Mouse (Mus musculus) bone marrow, adult 2 months (tissue): ENCODE measurements around the gene Gtpbp6. TPM values are rescaled to one million over a fixed set of nuclear protein-coding genes. Genes with fewer than 3 reads are reported as not detected.
A peak's percentile ranks its signal among the peaks of the same experiment; 100 is the strongest.
"Not testable (repeated sequence)": the region's sequence is repeated elsewhere in the genome, so short reads cannot be mapped to it uniquely, and the experiment has no call there.

Source experiments
- H3K27ac ChIP-seq: fragments of 200-500 bp; 2 replicates; pipeline ENCODE4 v1.5.1; 2012; ENCODE audit warnings: low read depth, mild to moderate bottlenecking, control low read depth, inconsistent platforms, low read length; ENCODE audit not compliant: control insufficient read depth, poor library complexity, insufficient read depth
- H3K4me1 ChIP-seq: fragments of 200-500 bp; 2 replicates; pipeline ENCODE4 v1.6.1; 2011; ENCODE audit warnings: low read length; ENCODE audit not compliant: control insufficient read depth, insufficient read depth
- H3K4me3 ChIP-seq: fragments of 200-500 bp; replicated peaks from 2 replicates; pipeline ENCODE3; 2011; ENCODE audit warnings: mild to moderate bottlenecking, low read depth, low read length, control low read depth; ENCODE audit not compliant: control insufficient read depth
- CTCF ChIP-seq: fragments of 200-500 bp; IDR thresholded peaks from 2 replicates; pipeline ENCODE4 v1.5.1; 2011; ENCODE audit warnings: low read length, control low read depth; ENCODE audit not compliant: control insufficient read depth, insufficient read depth
- POLR2A ChIP-seq: fragments of 200-500 bp; IDR thresholded peaks from 2 replicates; pipeline ENCODE4 v1.6.1; 2011; ENCODE audit warnings: low read depth, mild to moderate bottlenecking, control low read depth, low read length, borderline replicate concordance; ENCODE audit not compliant: control insufficient read depth
- WGBS: fragments of 180-500 bp; shearing (Covaris S2); methylation state at CpG from one replicate; pipeline ENCODE4 v1.1.7; 2018; 5-methylcytosine and 5-hydroxymethylcytosine counted together
- polyA plus RNA-seq: library from polyadenylated mRNA; stranded (reverse); fragments of >200 nt; gene quantifications from 2 replicates; pipeline ENCODE4 v1.2.4, GENCODE M21; 2011; ENCODE audit warnings: low replicate concordance; ENCODE audit not compliant: missing spikeins, insufficient read depth, insufficient read length

Gene Gtpbp6
- polyA plus RNA-seq: 30.6 and 70.2 TPM in 2 replicates

DNA sequence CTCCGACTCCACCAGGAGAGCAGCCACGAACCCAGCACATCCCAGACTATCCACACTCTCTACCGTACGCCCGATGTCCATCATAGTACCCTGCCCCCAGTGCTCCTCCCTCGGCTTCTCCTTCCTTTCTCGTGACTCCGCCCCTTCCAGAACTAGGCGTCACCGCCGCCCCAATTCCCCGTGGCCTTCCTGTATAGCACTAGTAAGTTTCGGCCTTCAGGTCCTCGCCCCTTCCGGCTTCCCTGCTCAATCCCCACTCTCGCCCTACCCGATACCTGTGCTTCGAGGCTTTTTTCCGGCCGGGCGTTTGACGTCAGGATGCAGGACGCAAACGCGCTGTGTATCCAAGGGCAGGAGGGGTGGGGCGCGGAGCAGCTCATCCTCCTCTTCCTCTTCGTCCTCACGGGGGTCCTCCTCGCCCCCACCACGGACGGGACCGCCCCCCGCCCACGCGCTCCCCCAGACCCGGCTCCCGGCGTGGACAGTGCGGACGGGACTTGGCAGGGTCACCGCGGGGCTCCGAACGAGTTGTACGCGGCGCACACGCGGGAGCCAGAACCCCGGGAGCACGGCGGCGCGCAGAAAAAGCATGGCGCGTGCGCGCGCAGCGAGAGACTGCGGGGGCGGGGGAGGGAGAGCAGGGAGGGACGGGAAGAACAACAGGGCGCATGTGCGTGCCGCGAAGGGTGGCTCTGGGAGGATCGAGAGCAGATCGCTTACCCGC is at the start of gene Gtpbp6:
Gene Gtpbp6 (minus strand): TSS at position 617 of the 724 bp plus-strand sequence.
- Histone ChIP-seq H3K27ac (peak within 1 kb of the TSS; percentile 93), H3K4me3 (peak within 1 kb of the TSS; percentile 97), H3K4me1 (no peaks in the 10 kb centered on the region; the same call in none of the 2 replicates)
- under 1% methylated on average over 71 of the region's 71 CpGs for WGBS
- TF ChIP-seq POLR2A (peak; percentile 46; the same call in 1 of the 2 replicates), CTCF (no peak)

DNA sequence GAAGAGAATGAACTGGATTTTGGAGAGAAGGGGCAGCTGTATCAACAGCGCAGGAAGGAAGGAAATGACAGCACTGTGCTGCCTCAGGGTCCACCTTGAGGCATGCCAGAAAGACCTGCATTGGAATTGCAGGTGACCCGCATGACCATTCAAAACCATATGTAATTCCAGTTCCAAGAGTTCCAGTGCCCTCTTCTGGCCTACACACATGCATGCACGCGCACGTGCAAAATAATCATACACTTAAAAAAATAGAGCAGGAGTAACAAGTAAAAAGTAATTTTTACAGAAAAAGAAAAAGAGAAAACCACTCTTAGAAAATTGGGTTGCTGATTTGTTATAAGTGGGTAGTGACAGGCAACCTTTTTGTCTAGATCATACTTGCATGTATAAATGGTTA is 35.0 kb upstream of the Gtpbp6 start:
- TF ChIP-seq CTCF (peak; percentile 38; the same call in 1 of the 2 replicates), POLR2A (no peak)
- Histone ChIP-seq H3K4me1 (no peaks in the 10 kb centered on the region), H3K27ac (no peak overlapping the region), H3K4me3 (no peak overlapping the region)
- 87% methylated on average over 5 of the region's 5 CpGs for WGBS

DNA sequence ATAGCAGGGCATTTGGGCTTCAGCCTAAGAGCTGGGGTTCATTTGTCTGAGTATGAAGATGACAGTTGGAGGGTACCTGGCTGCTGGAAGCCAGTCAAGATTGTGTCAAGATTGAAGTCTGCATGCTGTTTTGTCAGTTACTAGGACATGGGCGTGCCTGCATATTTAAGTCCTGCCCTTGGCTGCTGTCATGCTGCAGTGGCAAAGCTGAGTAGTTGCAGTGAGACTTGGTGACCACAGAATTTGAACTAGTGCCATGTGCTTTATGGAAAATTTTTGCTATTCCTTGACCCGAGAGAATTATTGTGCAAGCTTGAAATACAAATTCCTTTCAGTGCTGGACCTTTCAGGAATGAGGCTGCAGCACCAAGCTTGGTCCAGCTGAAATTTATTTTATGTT is 34.3 kb upstream of the Gtpbp6 start:
- Histone ChIP-seq H3K4me3 (no peak overlapping the region), H3K27ac (no peak overlapping the region), H3K4me1 (no peaks in the 10 kb centered on the region)
- 69% methylated on average over 2 of the region's 2 CpGs for WGBS
- TF ChIP-seq CTCF (no peak), POLR2A (no peak)

DNA sequence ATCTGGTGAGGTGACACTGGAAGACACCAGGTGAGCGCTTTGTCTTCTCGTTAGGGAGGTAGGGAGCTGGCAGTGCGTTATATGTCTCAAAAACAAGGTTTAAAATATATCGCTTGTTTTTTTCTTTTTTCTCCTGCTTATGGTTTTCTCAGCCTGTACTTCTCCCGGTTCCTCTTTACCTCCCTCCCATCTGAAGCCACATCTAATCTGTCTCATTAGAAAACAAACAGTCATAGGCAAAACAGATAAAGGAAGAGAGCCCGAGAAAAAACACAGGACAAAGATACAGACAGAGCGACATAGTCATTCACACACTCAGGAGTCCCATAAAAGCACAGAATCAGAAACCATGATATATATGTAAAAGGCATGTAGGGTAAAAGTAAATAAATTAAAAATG is 32.4 kb upstream of the Gtpbp6 start:
- Histone ChIP-seq H3K27ac (no peak overlapping the region), H3K4me1 (no peaks in the 10 kb centered on the region; the same call in 1 of the 2 replicates), H3K4me3 (no peak overlapping the region)
- 82% methylated on average over 7 of the region's 7 CpGs for WGBS
- TF ChIP-seq POLR2A: no peak
- TF ChIP-seq CTCF: no peak

DNA sequence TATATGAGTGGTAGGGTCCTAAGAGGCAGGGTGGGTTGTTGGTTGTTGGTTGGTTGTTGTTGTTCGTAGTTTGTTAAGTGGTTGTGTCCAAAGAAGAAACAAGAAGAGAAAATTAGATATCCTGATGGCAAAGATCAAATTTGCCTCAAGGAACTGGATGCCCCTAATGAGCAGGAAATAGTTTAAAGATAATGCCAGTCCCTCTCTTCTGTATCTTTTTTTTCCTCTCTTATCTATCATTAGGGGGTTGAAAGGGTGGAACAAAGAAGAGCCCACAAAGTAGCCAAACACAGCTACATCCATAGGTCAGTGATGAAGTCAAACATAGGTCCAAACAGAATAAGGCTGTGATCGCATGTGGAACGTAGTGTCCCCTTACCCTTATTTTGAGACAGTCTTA is 31.3 kb upstream of the Gtpbp6 start:
- H3K4me1 ChIP-seq: no peaks in the 10 kb centered on the region; the same call in 1 of the 2 replicates

DNA sequence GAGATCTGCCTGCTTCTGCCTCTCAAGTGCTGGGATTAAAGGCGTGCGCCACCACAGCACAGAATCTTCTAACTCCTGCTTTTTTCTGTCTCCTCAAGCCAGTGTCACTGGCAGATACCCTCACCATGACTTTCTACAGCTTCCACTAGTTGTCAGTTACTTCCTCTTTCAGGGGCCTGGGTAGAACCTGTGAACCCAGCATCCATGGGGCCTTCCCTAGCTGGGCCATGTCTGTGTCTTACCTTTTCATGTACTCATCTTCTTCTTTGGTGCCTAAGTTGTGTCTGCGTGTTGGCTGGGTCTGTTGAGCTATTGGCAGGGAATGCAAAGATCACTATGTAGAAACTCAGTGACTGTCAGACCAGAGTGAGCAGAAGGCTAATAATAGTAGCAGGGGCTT is 29.8 kb upstream of the Gtpbp6 start:
- WGBS: 89% methylated on average over 3 of the region's 3 CpGs
- no peaks in the 10 kb centered on the region; the same call in 1 of the 2 replicates for H3K4me1 ChIP-seq
- no peak for TF ChIP-seq CTCF
- TF ChIP-seq POLR2A: no peak
- H3K27ac ChIP-seq: no peak overlapping the region
- no peak overlapping the region for H3K4me3 ChIP-seq

More for the DNA sequence above, 31.3 kb upstream of the Gtpbp6 start:
- no peak for TF ChIP-seq CTCF
- TF ChIP-seq POLR2A: no peak
- no peak overlapping the region for H3K27ac ChIP-seq
- H3K4me3 ChIP-seq: no peak overlapping the region
- WGBS: 85% methylated on average over 3 of the region's 3 CpGs

DNA sequence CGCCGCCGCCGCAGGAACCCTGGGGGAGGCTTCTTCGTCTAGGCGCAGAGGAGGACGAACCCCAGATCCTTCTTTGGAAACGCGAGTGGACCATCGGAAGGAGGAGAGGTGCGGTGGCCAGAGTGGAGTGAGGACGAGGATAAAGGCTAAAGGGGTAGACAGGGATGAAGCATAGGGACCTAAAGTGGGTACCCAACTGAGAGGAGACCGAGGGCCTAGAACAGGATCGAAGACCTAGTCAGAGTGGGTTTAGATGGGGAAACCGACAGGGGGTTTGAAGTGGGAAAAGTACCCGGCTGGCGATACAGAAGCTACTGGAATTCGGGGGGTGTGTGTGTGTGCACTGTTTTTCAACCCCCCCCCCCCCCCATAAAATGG is 28.1 kb upstream of the Gtpbp6 start:
- H3K27ac ChIP-seq: peak overlapping the region; percentile 71
- H3K4me1 ChIP-seq: no peaks in the 10 kb centered on the region; the same call in 1 of the 2 replicates
- TF ChIP-seq POLR2A: no peak
- no peak for TF ChIP-seq CTCF
- 4% methylated on average over 18 of the region's 18 CpGs for WGBS
- H3K4me3 ChIP-seq: peak overlapping the region; percentile 88

DNA sequence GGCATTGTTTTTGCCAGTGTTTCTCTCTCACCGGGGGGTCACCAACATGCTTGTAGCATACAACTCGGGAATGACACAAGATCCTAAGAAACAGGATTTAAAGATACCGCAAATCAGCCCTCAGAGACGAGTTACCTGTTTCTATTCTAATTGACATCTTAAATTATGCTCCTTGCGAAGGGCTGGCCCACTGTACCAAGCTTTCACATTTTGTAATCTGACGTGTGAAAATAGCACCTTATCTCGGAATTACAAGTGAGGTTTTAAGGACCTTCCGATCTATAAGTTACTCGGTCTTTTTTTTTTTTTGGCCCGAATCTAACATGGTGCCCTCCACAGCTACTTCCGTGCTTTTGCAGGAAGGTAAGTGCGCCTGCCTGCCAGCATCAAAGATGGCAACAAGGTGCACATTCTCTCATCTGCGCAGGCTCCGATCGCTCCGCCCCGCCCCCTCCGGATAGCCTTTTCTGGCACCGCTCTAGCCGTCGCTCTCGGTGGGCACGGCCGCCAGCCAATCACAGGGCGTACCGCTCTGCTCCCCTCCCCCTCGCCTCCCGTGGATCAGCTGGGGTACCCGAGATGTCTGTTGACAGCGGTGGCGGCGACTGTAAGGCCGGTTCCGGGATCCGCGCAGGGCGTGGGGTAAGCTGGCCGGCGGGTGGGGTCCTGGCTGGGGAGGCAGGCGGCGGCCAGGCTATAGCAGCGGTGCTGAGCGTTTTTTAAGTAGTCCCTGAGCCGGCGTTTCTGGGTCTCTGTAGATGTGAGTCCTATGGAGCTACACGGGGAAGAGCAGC is 27.5 kb upstream of the Gtpbp6 start, which contains the start of gene Chfr:
Gene Chfr (plus strand): TSS at position 550 of the 794 bp plus-strand sequence.
- no peaks in the 10 kb centered on the region; the same call in 1 of the 2 replicates for H3K4me1 ChIP-seq
- peak within 1 kb of the TSS; percentile 71 for H3K27ac ChIP-seq
- WGBS: 2% methylated on average over 46 of the region's 46 CpGs
- TF ChIP-seq CTCF (no peak), POLR2A (peak; percentile 96; the same call in 1 of the 2 replicates)
- H3K4me3 ChIP-seq: peak within 1 kb of the TSS; percentile 88

DNA sequence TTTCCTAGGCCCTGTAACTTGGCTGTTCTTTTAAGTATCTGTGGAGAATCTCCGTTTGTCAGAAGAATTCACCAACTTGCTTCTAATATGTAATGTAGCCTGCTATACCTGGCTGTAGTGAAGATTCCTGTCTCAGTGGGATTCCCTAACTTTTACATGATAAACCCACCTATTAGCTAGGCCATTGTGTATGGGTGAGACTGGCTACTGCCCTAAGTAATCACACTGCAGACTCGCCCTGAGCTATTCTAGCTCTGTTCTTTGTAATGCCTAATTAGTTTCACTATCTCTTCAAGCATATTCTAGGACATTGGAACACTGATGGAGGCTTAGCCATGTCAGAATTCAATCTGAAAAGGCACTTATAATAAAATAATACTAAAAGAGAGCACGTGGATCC is 14.4 kb upstream of the Gtpbp6 start:
- H3K4me1 ChIP-seq, H3K4me3 ChIP-seq, H3K27ac ChIP-seq: not testable (repeated sequence)
- 82% methylated on average over 3 of the region's 3 CpGs for WGBS
